Mouse (Mus musculus) lung, embryonic 14.5 days (tissue): ENCODE results near the gene Gm47995. TPM values are rescaled to one million over a fixed set of nuclear protein-coding genes. Genes with fewer than 3 reads are reported as not detected.

Experiments
- ATAC-seq: fragments of 200-750 bp; cut with Nextera tagmentation; 2 replicates; pipeline ENCODE4 v1.8.0; 2017; ENCODE audit warnings: mild to moderate bottlenecking, moderate TSS enrichment, moderate library complexity; ENCODE audit not compliant: insufficient read depth
- DNase-seq: peaks from one replicate; pipeline ENCODE4 v3.0.0-alpha.2; 2015
- H3K27ac ChIP-seq: fragments of 300-500 bp; sonication (generic); 2 replicates; pipeline ENCODE4 v1.5.1; 2014; ENCODE audit warnings: low read depth, mild to moderate bottlenecking, moderate library complexity
- H3K27me3 ChIP-seq: fragments of 300-500 bp; sonication (generic); 2 replicates; pipeline ENCODE4 v1.6.1; 2014; ENCODE audit warnings: low read length, control low read depth; ENCODE audit not compliant: insufficient read depth
- H3K36me3 ChIP-seq: fragments of 300-500 bp; sonication (generic); 2 replicates; pipeline ENCODE4 v1.6.1; 2014; ENCODE audit warnings: control low read depth; ENCODE audit not compliant: insufficient read depth
- H3K4me1 ChIP-seq: fragments of 300-500 bp; sonication (generic); 2 replicates; pipeline ENCODE4 v1.6.1; 2014; ENCODE audit warnings: antibody characterized with exemption, control low read depth; ENCODE audit not compliant: insufficient read depth
- H3K4me2 ChIP-seq: fragments of 300-500 bp; sonication (generic); 2 replicates; pipeline ENCODE4 v1.6.1; 2014; ENCODE audit warnings: mild to moderate bottlenecking
- H3K4me3 ChIP-seq: fragments of 300-500 bp; sonication (generic); 2 replicates; pipeline ENCODE4 v1.5.1; 2014; ENCODE audit warnings: low read depth, low read length
- H3K9ac ChIP-seq: fragments of 300-500 bp; sonication (generic); 2 replicates; pipeline ENCODE4 v1.6.1; 2014
- H3K9me3 ChIP-seq: fragments of 300-500 bp; sonication (generic); 2 replicates; pipeline ENCODE4 v1.6.1; 2016; ENCODE audit warnings: low read depth, low read length, control low read depth
- CTCF ChIP-seq: IDR thresholded peaks from 2 replicates; pipeline ENCODE4 v1.5.1; 2016; ENCODE audit warnings: antibody characterized with exemption, low read depth
- WGBS: fragments of 180-500 bp; shearing (Covaris S2); extraction: QIAGEN DNeasy Blood & Tissue Kit; methylation state at CpG from one replicate; pipeline ENCODE4 v1.1.7; 2014; 5-methylcytosine and 5-hydroxymethylcytosine counted together
- polyA plus RNA-seq: library from polyadenylated mRNA; unstranded; fragments of >200 nt; fragmentation: Nextera tagmentation; extraction: Ambion mirVana; gene quantifications from 2 replicates; pipeline ENCODE4 v1.2.1, GENCODE M21; 2014

Gene Gm47995
- polyA plus RNA-seq, 1 experiment from 2014 or later: not detected

GRCm38 (mm10) chr1:151157963-151158856 lies 40.0 kb upstream of the Gm47995 start:
- no peak overlapping the region for H3K27ac ChIP-seq
- no peaks in the 10 kb centered on the region for H3K27me3 ChIP-seq
- TF ChIP-seq CTCF: no peak
- H3K4me1 ChIP-seq: no peaks in the 10 kb centered on the region
- no peak overlapping the region for H3K4me2 ChIP-seq
- ATAC-seq (no peak), DNase-seq (no peak)
- WGBS: 76% methylated on average over 9 of the region's 9 CpGs
- H3K9ac ChIP-seq: no peak overlapping the region
- H3K9me3 ChIP-seq: no peaks in the 10 kb centered on the region
- H3K36me3 ChIP-seq: no peaks in the 10 kb centered on the region
- no peak overlapping the region for H3K4me3 ChIP-seq

- ATAC-seq: no peak
- H3K27me3 ChIP-seq: no peaks in the 10 kb centered on the region
- no peak overlapping the region for H3K4me2 ChIP-seq
- no peak overlapping the region for H3K9ac ChIP-seq
- H3K9me3 ChIP-seq: no peaks in the 10 kb centered on the region
- WGBS: 84% methylated on average over 2 of the region's 2 CpGs
- H3K36me3 ChIP-seq: no peaks in the 10 kb centered on the region
- H3K27ac ChIP-seq: no peak overlapping the region
- no peaks in the 10 kb centered on the region for H3K4me1 ChIP-seq
- no peak for DNase-seq
- no peak overlapping the region for H3K4me3 ChIP-seq
- no peak for TF ChIP-seq CTCF
Observed at GRCm38 (mm10) chr1:151158857-151159510, 39.3 kb upstream of the Gm47995 start.

GRCm38 (mm10) chr1:151166031-151166430 lies 32.2 kb upstream of the Gm47995 start:
- Histone ChIP-seq H3K9me3 (no peaks in the 10 kb centered on the region), H3K36me3 (no peaks in the 10 kb centered on the region), H3K4me2 (no peak overlapping the region), H3K9ac (no peak overlapping the region), H3K27me3 (no peaks in the 10 kb centered on the region), H3K27ac (no peak overlapping the region), H3K4me1 (no peaks in the 10 kb centered on the region), H3K4me3 (no peak overlapping the region)
- TF ChIP-seq CTCF: no peak
- DNase-seq (no peak), ATAC-seq (no peak)
- 47% methylated on average over 8 of the region's 8 CpGs for WGBS

GRCm38 (mm10) chr1:151167297-151168047 lies 30.8 kb upstream of the Gm47995 start:
- Histone ChIP-seq H3K4me3 (no peak overlapping the region), H3K27ac (no peak overlapping the region), H3K27me3 (no peaks in the 10 kb centered on the region), H3K4me1 (no peaks in the 10 kb centered on the region), H3K4me2 (no peak overlapping the region), H3K36me3 (no peaks in the 10 kb centered on the region), H3K9me3 (no peaks in the 10 kb centered on the region), H3K9ac (no peak overlapping the region)
- ATAC-seq: no peak
- 22% methylated on average over 12 of the region's 12 CpGs for WGBS
- no peak for DNase-seq
- no peak for TF ChIP-seq CTCF

GRCm38 (mm10) chr1:151168637-151169036 lies 29.6 kb upstream of the Gm47995 start:
- Histone ChIP-seq H3K9me3 (no peaks in the 10 kb centered on the region), H3K4me2 (no peak overlapping the region), H3K27me3 (no peaks in the 10 kb centered on the region), H3K4me1 (no peaks in the 10 kb centered on the region), H3K36me3 (no peaks in the 10 kb centered on the region), H3K27ac (no peak overlapping the region), H3K4me3 (no peak overlapping the region), H3K9ac (no peak overlapping the region)
- no peak for ATAC-seq
- no peak for TF ChIP-seq CTCF
- no peak for DNase-seq
- 55% methylated on average over 3 of the region's 3 CpGs for WGBS

GRCm38 (mm10) chr1:151171572-151172461 lies 26.4 kb upstream of the Gm47995 start:
- H3K4me3 ChIP-seq: no peak overlapping the region
- DNase-seq (no peak), ATAC-seq (no peak)
- no peak overlapping the region for H3K4me2 ChIP-seq
- no peaks in the 10 kb centered on the region for H3K36me3 ChIP-seq
- no peaks in the 10 kb centered on the region for H3K9me3 ChIP-seq
- no peak overlapping the region for H3K27ac ChIP-seq
- no peaks in the 10 kb centered on the region for H3K4me1 ChIP-seq
- no peak overlapping the region for H3K9ac ChIP-seq
- 72% methylated on average over 2 of the region's 2 CpGs for WGBS
- no peaks in the 10 kb centered on the region for H3K27me3 ChIP-seq
- TF ChIP-seq CTCF: no peak
